Mouse (Mus musculus) neural tube, embryonic 14.5 days (tissue): ENCODE measurements around the gene Ddx27. TPM values are rescaled to one million over a fixed set of nuclear protein-coding genes. Genes with fewer than 3 reads are reported as not detected.

Experiments used
- ATAC-seq: fragments of 200-750 bp; cut with Nextera tagmentation; 2 replicates; pipeline ENCODE4 v1.8.0; 2017; ENCODE audit warnings: low read depth, mild to moderate bottlenecking, moderate TSS enrichment, moderate library complexity
- H3K27ac ChIP-seq: fragments of 300-500 bp; sonication (generic); 2 replicates; pipeline ENCODE4 v1.5.1; 2014; ENCODE audit warnings: low read depth, mild to moderate bottlenecking, control low read depth, low read length, moderate library complexity, mixed read lengths
- H3K27me3 ChIP-seq: fragments of 300-500 bp; sonication (generic); 2 replicates; pipeline ENCODE4 v1.6.1; 2014; ENCODE audit warnings: low read length; ENCODE audit not compliant: control insufficient read depth, insufficient read depth
- H3K36me3 ChIP-seq: fragments of 300-500 bp; sonication (generic); 2 replicates; pipeline ENCODE4 v1.6.1; 2014; ENCODE audit warnings: low read length, mixed read lengths; ENCODE audit not compliant: control insufficient read depth, insufficient read depth
- H3K4me1 ChIP-seq: fragments of 300-500 bp; sonication (generic); 2 replicates; pipeline ENCODE4 v1.6.1; 2014; ENCODE audit warnings: low read length; ENCODE audit not compliant: control insufficient read depth, insufficient read depth
- H3K4me2 ChIP-seq: fragments of 300-500 bp; sonication (generic); 2 replicates; pipeline ENCODE4 v1.6.1; 2014; ENCODE audit warnings: mild to moderate bottlenecking, low read depth, low read length, control low read depth
- H3K4me3 ChIP-seq: fragments of 300-500 bp; sonication (generic); 2 replicates; pipeline ENCODE4 v1.5.1; 2014; ENCODE audit warnings: low read depth, low read length, control low read depth, mixed read lengths
- H3K9ac ChIP-seq: fragments of 300-500 bp; sonication (generic); replicated peaks from 2 replicates; pipeline ENCODE4 v1.6.1; 2014; ENCODE audit warnings: low read depth, mild to moderate bottlenecking, control low read depth, low read length, mixed read lengths
- H3K9me3 ChIP-seq: fragments of 300-500 bp; sonication (generic); 2 replicates; pipeline ENCODE4 v1.6.1; 2016; ENCODE audit warnings: low read length; ENCODE audit not compliant: control insufficient read depth
- WGBS: fragments of 180-500 bp; shearing (Covaris S2); extraction: QIAGEN DNeasy Blood & Tissue Kit; methylation state at CpG from one replicate; pipeline ENCODE4 v1.1.7; 2014; 5-methylcytosine and 5-hydroxymethylcytosine counted together
- polyA plus RNA-seq: library from polyadenylated mRNA; unstranded; fragments of >200 nt; fragmentation: Nextera tagmentation; extraction: Ambion mirVana; gene quantifications from 2 replicates; pipeline ENCODE4 v1.2.1, GENCODE M21; 2014

Ddx27 gene
- polyA plus RNA-seq, 1 experiment from 2014 or later: 28.8 TPM

DNA sequence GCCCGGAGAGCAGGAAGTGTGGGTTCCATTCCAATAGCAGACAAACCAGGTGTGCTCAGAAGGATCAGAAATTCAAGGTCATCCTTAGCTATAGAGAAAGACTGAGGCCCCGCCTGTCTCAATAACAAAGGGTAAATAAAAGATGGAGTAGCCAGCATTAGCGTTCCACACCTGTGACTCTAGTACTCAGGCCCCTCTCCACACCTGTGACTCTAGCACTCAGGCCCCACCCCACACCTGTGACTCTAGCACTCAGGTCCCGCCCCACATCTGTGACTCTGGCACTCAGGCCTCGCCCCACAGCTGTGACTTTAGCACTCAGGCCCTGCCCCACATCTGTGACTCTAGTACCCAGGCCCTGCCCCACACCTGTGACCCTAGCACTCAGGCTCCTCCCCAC is 59.6 kb downstream of the Ddx27 start:
- H3K36me3 ChIP-seq: no peaks in the 10 kb centered on the region

DNA sequence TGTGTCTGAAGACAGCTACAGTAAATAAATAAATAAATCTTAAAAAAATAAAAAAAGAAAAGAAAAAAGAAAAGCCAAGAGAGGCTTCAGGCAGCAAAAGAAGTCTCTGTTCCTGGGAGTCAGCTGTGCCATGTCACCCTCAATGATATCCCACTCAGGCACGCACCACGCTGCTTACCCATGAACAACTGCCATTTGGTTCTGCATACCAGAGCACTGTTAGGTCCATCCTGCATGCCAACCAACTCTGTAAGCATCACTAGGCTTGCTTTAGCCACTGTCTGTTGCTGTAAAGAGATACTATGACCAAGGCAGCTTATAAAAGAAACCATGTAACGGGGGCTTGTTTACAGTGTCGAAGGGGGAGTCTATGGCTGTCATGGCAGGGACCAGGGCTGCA is 61.4 kb downstream of the Ddx27 start:
- Histone ChIP-seq H3K27ac (no peak overlapping the region), H3K4me2 (no peak overlapping the region), H3K9me3 (no peaks in the 10 kb centered on the region), H3K9ac (no peak overlapping the region), H3K27me3 (no peaks in the 10 kb centered on the region), H3K36me3 (no peaks in the 10 kb centered on the region), H3K4me3 (no peak overlapping the region), H3K4me1 (peaks cover 12% of the 10 kb centered on the region)
- no peak for ATAC-seq
- 96% methylated on average over 4 of the region's 4 CpGs for WGBS

More for the DNA sequence above, 59.6 kb downstream of the Ddx27 start:
- Histone ChIP-seq H3K27ac (no peak overlapping the region), H3K4me3 (no peak overlapping the region), H3K9me3 (no peaks in the 10 kb centered on the region), H3K4me1 (peaks cover 7% of the 10 kb centered on the region), H3K4me2 (no peak overlapping the region), H3K27me3 (no peaks in the 10 kb centered on the region), H3K9ac (no peak overlapping the region)
- ATAC-seq: no peak
- WGBS: 94% methylated on average over 5 of the region's 5 CpGs

DNA sequence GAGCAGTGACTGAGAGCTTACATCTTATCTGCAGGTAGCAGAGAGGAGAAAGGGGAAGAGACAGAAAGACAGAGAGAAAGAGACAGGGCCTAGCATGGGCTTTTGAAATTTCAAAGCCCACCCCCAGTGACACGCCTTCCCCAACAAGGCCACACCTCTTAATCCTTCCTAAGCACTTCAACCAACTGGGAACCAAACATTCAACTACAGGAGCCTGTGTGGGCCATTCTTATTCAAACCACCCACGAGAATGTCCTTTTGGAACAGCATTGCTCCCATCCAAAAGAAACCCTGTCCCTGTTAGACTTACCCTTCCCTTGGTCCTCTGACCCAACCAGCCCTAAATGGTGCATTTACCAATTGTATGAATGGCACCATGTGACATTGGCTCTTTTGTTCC is 61.8 kb downstream of the Ddx27 start:
- Histone ChIP-seq H3K9me3 (no peaks in the 10 kb centered on the region), H3K4me2 (no peak overlapping the region), H3K4me1 (peaks cover 12% of the 10 kb centered on the region), H3K36me3 (no peaks in the 10 kb centered on the region), H3K9ac (no peak overlapping the region), H3K27me3 (no peaks in the 10 kb centered on the region), H3K4me3 (no peak overlapping the region), H3K27ac (no peak overlapping the region)
- 74% methylated on average over 2 of the region's 2 CpGs for WGBS
- ATAC-seq: no peak

DNA sequence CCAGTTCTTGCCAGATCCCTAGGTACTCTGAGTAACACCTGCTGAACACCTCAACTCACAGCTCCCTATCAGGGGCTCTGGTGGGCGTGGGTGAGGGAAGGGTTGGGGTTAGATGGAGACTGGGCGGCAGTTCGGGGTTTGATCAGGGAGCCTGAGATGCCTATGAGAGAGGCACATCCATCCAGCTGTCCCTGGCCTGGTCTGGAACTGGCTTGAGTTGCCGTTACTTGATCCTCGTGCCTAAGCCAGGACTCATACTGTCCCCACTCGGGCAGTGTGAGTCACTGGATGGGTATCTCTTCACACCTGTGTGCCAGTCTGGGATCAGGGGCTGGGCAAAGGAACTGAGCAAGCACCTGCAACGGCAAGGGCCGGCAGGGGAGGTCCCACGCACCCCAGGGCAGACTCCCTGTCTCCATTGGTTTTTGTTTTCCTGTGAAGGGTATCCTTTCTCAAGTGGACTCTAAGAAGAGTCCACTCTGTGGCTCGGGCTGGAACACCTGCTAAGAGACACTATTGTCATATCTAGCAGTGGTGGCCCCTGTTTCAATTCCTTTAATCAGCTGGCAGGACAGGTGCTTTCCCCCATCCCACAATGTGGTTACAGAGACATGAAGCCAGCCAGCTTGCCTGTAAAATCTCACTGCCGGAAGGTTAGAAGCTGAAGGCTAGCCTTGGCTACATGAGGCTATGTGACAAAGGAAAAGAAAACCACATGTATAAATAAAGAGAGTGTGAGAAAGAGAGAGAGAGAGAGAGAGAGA is 62.4 kb downstream of the Ddx27 start:
- Histone ChIP-seq H3K9ac (no peak overlapping the region), H3K4me1 (peaks cover 12% of the 10 kb centered on the region), H3K36me3 (no peaks in the 10 kb centered on the region), H3K27ac (no peak overlapping the region), H3K27me3 (no peaks in the 10 kb centered on the region), H3K9me3 (no peaks in the 10 kb centered on the region), H3K4me3 (no peak overlapping the region), H3K4me2 (no peak overlapping the region)
- WGBS: 89% methylated on average over 11 of the region's 11 CpGs
- no peak for ATAC-seq

DNA sequence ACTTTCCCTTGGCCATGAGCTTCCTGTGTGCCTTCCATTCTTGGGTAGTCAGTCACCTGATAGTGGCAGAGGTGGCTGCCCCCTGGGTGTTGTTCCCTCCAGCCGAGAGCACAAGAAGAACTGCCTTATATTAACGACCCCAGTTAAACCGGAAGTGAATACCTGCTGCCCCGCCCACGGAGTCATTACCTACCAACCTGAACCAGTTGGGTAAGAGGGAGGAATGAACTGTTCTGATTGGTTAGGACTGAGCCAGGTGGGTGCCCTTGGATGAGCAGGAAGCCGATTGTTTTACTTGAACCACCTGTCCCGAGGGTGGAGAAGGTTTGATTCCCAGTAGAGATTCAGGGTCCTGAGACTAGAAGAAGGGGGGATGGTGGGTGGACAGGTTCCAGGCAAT is 63.5 kb downstream of the Ddx27 start:
- H3K27ac ChIP-seq: no peak overlapping the region
- WGBS: 48% methylated on average over 7 of the region's 7 CpGs
- no peak overlapping the region for H3K4me3 ChIP-seq
- no peak overlapping the region for H3K9ac ChIP-seq
- peaks cover 12% of the 10 kb centered on the region for H3K4me1 ChIP-seq
- ATAC-seq: no peak
- no peaks in the 10 kb centered on the region for H3K27me3 ChIP-seq
- no peaks in the 10 kb centered on the region for H3K9me3 ChIP-seq
- H3K4me2 ChIP-seq: no peak overlapping the region
- no peaks in the 10 kb centered on the region for H3K36me3 ChIP-seq

DNA sequence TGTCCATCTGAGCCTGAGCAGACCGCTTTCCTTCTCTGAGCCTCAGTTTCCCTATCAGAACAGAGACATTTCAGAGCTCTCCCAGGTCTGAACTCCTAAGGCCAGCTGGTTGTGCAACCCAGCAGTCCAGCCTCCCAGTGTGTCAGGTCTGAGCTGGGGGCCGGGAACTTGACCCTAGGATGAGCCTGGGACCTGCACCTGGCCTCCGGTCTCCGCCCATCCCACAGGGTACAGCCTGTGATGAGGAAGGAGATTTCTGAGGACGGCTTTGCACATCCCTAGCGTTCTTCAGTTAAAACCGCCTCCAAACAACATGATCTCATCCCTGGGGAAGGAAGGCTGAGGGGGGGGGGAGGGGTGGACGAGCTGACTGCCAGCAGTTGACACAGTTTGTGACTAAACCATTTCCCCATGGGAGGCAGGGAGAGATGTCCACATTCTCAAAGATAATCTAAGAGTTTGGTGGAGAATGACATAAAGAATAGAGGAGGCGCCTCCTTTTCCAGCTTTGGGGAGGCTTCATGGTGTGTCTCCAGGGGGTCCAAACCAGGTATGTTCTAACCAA is 64.0 kb downstream of the Ddx27 start:
- Histone ChIP-seq H3K27me3 (no peaks in the 10 kb centered on the region), H3K4me3 (no peak overlapping the region), H3K4me1 (peaks cover 12% of the 10 kb centered on the region), H3K9me3 (no peaks in the 10 kb centered on the region), H3K9ac (no peak overlapping the region), H3K27ac (no peak overlapping the region), H3K36me3 (no peaks in the 10 kb centered on the region), H3K4me2 (no peak overlapping the region)
- 46% methylated on average over 9 of the region's 9 CpGs for WGBS
- ATAC-seq: no peak

DNA sequence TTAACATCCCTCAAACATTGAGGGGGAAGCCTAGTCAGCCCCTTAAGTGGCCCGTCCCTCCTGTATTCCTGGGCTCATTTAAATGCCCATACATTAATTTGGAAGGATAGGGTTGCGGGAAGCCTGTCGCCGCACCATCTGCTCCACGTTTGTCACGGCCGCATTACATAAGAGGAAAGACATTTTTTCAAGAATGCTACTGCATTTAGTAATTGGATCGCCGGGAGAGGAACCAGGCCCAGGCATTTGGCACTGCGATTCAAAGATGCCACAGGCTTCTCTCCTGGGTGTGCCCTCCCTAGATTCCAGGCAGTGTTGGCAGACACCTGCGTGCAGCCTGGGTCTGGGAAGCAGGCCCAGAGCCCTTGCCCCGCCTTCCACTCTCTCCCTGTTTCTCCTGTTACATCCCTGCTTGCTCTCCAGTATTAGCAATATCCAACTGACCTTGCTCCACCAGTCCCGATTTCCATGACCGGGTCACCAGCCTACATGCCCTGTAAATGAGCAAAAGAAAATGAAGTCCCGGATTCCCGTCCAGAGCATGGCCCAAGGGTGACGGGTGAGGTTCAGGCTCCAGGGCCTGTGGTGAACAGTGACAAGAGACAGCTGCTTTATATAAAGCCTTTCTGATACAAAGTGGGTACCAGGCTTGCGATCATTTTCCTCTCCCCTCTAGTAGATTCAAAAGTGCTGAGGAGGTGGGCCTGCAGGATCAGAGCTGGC is 64.7 kb downstream of the Ddx27 start:
- 35% methylated on average over 18 of the region's 18 CpGs for WGBS
- H3K9me3 ChIP-seq: no peaks in the 10 kb centered on the region
- no peak for ATAC-seq
- H3K27ac ChIP-seq: no peak overlapping the region
- no peaks in the 10 kb centered on the region for H3K36me3 ChIP-seq
- no peak overlapping the region for H3K4me3 ChIP-seq
- H3K4me2 ChIP-seq: no peak overlapping the region
- H3K4me1 ChIP-seq: peaks cover 12% of the 10 kb centered on the region
- no peaks in the 10 kb centered on the region for H3K27me3 ChIP-seq
- no peak overlapping the region for H3K9ac ChIP-seq

DNA sequence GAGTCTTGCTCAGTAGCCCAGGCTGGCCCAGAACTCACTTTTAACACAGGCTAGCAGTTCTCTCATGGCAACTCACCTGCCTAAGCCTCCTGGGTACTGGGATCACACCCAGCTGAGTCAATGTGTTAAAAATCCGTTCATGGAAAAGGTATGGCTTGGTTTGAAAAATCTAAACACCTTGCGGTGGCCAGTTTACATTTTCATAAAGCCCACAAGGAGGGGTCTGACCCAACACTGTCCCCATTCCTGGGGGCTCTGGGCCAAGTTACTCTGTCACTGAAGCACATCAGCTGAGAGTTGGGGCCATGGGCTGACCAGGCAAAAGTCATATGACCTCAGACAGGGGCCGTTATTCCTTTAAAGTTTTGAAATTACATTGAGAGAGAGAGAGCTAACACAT is 65.4 kb downstream of the Ddx27 start:
- no peak for ATAC-seq
- 80% methylated on average over 3 of the region's 3 CpGs for WGBS
- H3K27me3 ChIP-seq: no peaks in the 10 kb centered on the region
- H3K36me3 ChIP-seq: no peaks in the 10 kb centered on the region
- no peak overlapping the region for H3K9ac ChIP-seq
- no peak overlapping the region for H3K27ac ChIP-seq
- peaks cover 12% of the 10 kb centered on the region for H3K4me1 ChIP-seq
- H3K4me3 ChIP-seq: no peak overlapping the region
- H3K4me2 ChIP-seq: no peak overlapping the region
- no peaks in the 10 kb centered on the region for H3K9me3 ChIP-seq

DNA sequence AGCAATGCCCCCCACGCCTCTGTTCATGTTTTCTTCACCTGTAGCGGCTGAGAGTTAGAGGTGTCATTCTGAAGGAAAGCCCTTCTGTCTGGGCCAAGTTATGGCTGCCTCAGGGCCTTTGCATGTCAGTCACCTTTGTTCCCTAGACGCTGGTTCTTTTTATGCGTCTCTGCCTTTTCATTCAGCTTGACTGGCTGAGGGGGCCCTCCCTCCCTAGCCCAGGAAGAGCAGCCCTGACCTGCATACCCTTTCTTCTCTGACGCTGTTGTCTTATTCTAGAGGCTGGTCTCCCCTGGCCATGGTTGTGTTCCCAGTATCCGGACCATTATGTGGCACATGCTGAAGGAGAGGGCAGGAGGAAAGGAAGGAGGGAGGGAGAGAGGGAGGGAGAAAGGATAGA is 66.1 kb downstream of the Ddx27 start:
- ATAC-seq: no peak
- 55% methylated on average over 6 of the region's 6 CpGs for WGBS
- Histone ChIP-seq H3K27ac (no peak overlapping the region), H3K9me3 (no peaks in the 10 kb centered on the region), H3K4me3 (no peak overlapping the region), H3K27me3 (no peaks in the 10 kb centered on the region), H3K9ac (no peak overlapping the region), H3K4me2 (no peak overlapping the region), H3K36me3 (no peaks in the 10 kb centered on the region), H3K4me1 (peaks cover 12% of the 10 kb centered on the region)
